Mouse (Mus musculus) cerebellum, adult 11 months (tissue): ENCODE measurements at regions not wholly inside any gene's neighbourhood (a gene's known extent, or its start where the extent isn't known, plus 50 kb on each side); places are given as distances from the start of the nearest gene placed in this dataset.

Experiments
- DNase-seq: peaks from one replicate; pipeline ENCODE4 v3.0.0; 2022

GRCm38 (mm10) chr10:98861521-98861920 is 52.7 kb upstream of the Atp2b1 start:
- DNase-seq = no peak

GRCm38 (mm10) chr10:98862712-98863111 is 51.5 kb upstream of the Atp2b1 start:
- DNase-seq = no peak

GRCm38 (mm10) chr10:98864384-98864783 is 49.8 kb upstream of the Atp2b1 start:
- DNase-seq = no peak
